Mouse (Mus musculus): ENCODE results near the gene Mgll.

Gene Mgll

GRCm38 (mm10) chr6:88724313-88725195 is at the start of gene Mgll:
Mgll (plus strand) TSS chr6:88724412.
- no peak for DNase-seq (ENCODE audit: low read depth)

GRCm38 (mm10) chr6:88675815-88676214 is 48.4 kb upstream of the Mgll start:
- DNase-seq (ENCODE audit: low read depth) = no peak

DNA sequence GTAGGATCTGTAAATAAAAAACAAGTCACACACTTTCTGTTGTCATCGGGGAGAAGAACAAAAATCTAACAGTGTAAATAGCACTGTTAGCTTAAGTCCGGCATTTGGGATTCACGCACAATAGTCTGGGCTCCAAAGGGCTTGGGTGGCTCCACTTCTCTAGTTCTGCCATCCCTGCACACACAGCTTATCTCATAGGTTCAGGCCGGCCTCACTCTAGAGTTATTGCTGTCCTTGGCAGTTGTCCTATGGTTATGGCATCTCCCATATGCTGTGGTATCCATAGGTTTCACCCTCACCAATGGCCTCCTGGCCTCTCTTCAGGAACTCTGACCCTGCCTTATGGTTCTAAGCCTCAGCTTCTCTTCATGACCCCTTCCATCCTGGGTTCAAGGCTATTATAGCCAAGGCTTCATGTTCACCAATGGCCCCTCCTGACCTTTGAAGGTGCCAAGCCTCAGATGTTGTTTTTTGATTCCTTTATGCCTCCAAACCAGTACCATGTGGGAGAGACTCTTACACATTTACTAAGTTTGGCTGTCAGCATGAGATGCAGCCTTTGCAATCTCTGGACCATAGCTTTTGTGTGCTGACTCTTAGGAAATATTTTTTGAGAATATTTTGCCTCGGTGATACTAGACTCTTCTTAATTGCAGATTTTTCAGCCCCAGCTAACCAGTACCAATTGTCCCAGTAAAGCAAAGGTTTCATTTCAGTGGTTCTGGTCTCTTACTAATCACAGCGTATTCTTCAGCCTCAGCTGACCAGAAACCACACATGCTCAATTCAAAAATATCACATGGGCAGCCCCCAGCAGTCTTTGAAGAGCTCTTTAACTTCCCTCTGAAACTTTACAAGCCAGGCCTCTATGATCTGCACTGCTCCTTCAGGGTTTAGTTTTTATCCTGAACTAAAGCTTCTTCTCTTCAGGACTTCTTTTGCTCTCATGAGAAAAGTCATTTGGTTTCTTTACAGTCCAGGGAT is 47.2 kb upstream of the Mgll start:
- no peak for DNase-seq (ENCODE audit: low read depth)

DNA sequence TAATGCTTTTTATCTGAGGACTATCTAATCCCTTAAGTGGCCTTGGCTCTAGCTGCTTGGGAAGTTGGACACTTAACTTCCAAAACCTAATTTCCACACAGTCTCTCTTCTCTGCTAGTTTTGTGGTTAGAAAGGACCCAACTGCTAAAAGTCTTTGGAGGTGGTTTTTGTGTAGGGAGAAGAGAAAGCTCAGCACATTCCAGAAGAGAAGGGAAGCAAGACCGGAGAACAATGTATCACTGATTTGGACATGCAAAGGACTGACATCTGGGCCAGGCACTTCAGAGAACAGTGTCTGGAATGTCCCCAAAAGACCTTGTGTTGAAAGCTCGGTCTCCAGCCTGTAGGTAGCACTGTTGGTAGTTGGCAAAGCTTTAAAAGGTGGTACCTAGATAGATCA is 46.5 kb upstream of the Mgll start:
- no peak for DNase-seq (ENCODE audit: low read depth)

DNA sequence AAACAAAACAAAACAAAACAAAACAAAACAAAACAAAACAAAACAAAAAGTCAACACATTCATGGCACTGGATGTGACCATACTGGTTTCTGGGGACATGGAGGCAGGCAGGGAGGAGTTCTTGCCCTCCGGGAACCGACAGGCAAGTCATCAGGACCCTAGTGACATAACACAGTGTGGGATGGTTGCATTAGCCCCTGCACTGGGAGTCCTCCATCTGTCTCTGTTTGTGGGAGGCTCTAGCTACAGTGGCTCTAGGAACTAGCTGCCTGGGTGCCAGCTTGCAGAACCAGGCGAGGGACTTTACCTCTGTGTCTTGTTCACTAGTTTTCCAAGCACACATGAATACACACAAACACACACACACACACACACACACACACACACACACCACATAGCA is 43.2 kb upstream of the Mgll start:
- no peak for DNase-seq (ENCODE audit: low read depth)

DNA sequence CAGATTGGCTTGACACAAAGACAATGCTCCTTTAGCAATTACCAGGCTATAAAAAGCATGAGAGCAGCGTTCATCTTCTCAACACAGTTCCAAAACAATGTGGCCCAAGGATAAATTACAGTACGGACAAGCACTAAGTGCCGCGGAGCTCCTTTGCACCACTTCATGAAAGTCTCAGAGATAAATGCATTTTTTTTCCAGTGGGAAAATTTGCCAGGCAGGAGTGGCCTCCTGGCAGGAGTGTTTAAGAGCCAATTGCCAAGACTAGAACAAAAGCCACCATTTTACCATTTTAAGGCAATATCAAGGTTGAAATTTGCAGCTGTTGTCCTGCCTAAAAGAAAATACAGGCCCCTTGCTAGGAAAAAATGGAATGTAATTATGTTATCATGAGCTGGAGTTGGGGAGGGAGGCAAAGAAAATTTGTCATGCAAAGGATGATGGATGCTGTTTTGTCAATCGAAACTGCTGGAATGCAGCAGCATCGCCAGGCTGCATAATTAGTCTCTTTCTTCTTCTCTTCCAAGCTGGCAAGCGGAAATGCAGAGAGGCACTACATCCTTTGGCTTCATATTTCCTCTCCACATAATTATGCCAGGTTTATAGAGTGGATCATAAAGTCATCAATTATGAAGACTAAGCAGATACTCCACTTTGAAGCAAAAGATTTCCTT is 40.7 kb upstream of the Mgll start:
- no peak for DNase-seq (ENCODE audit: low read depth)

GRCm38 (mm10) chr6:88688171-88688570 is 36.0 kb upstream of the Mgll start:
- no peak for DNase-seq (ENCODE audit: low read depth)

DNA sequence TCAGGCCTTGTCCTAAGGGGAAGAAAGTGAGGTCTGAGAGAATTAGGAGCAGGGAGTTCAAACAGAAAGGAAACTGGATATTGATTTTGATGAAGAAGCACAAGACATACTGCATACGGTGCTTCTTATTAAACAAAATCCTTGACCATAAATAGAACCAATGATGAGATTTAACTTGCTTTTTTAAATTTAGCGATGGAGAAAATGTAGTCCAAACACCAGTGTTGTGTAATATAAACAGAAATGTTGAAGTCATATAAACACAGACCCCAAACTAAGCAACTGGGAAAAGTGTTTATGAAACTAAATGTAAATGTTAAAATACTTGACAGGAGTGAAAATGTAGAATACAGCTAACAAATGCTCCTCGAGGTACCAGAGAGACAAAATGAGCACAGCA is 35.5 kb upstream of the Mgll start:
- DNase-seq (ENCODE audit: low read depth) = no peak

DNA sequence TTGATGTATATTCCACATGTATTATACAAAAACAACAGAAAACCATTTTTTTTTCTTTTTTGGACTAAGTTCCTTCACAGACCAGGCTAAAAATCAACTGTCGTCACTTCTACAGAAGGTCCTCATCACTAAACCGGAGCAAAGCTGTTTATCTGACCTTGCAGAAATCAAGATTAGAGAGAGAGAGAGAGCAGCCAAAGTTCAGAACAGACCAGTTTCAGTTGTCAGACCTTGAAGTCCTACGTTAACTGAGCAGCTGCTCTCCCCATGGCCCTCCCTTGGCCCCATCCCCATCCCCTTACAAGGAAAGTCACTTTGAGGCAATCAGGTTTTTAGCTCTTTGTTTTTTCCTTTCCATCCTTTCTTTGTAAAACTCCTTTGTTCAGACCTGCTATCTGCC is 34.0 kb upstream of the Mgll start:
- no peak for DNase-seq (ENCODE audit: low read depth)

- no peak for DNase-seq (ENCODE audit: low read depth)
These were observed 32.9 kb upstream of the Mgll start for GRCm38 (mm10) chr6:88691361-88691760.

GRCm38 (mm10) chr6:88702887-88703286 is 21.3 kb upstream of the Mgll start:
- no peak for DNase-seq (ENCODE audit: low read depth)

GRCm38 (mm10) chr6:88703731-88704130 is 20.5 kb upstream of the Mgll start:
- DNase-seq (ENCODE audit: low read depth) = no peak

DNA sequence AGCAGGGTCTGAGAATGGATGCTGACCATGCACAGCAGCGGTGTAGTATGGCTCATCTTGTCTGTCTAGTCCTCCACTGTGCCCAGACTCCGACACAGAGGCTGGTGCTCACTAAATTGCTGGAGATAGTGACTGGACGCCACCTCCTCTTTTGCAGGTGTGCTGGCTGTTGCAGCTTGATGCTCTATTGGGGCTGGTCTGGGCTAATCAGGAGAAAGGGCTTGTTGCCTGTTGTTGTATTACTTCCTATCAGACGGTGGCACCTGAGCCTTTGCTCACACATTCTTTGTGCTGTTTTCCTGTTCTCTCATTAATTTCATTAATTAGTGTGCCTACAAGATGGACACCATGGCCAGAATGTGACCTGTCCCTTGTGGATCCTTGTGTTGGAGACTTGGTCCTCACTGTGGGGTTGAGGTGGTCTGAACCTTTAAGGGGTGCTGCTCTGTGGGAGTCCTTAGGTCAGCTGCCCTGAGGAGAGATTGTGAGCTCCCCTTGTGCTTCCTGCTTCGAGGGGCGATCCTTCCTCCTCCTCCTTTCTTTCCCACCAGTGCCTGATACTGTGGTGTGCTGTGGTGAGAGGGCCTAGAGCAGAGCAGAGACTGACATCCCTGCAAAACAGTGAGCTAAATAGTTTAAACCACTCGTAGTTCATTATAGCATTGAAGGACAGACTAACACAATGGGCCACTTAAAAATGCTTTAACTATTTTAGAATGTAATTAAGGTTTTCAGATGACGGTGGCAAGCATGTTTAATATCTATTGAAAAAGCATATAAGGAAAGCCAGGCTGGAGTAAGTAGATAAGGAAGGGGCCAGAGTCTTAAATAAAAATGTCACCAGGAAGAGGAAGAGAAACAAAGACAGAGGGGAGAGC is 15.6 kb upstream of the Mgll start:
- DNase-seq (ENCODE audit: low read depth) = no peak

- no peak for DNase-seq (ENCODE audit: low read depth)
These were observed 15.0 kb upstream of the Mgll start for GRCm38 (mm10) chr6:88709279-88709575.

GRCm38 (mm10) chr6:88711313-88711712 is 12.9 kb upstream of the Mgll start:
- no peak for DNase-seq (ENCODE audit: low read depth)

DNA sequence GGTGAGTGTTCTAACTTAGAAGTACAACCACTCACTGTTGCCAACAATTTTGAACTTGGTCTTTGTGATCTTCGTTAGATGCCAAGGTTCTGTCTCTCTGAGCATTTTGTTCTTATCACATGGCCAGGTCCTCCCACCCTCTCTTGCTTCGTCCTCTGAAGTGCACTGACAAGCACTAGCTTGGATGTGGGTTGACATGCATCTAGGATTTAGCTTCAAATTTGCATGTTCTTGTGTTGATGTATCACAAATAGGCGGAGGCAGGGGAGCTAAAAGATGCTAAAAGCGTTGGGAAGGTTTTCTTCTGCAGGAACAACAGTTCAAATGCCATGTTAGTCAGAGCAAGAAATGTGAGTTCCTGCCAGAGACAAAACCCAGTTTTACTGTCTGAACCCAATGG is 12.1 kb upstream of the Mgll start:
- DNase-seq (ENCODE audit: low read depth) = no peak

DNA sequence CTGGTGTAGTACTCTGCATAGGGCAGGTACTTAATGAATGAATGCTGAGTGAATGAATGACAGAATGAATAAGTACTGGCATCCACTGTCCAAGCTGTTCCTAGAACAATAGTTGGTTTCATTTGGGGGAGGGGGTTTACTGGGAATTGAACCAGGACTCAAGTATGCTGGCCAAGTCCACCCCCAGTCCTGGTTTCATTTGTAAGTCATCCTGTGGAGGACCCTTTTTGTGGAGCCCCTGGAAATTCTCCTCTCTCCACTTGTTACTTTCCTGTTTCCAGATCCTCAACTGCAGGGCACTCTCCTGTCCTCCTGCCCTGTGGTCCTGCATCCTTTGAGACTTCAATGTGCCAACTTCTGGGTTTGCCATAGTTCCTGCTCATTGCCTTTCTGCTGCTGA is 10.9 kb upstream of the Mgll start:
- DNase-seq (ENCODE audit: low read depth) = no peak

GRCm38 (mm10) chr6:88714200-88714674 is 10.0 kb upstream of the Mgll start:
- DNase-seq (ENCODE audit: low read depth) = peak; percentile 3

- DNase-seq (ENCODE audit: low read depth) = no peak
These were observed 8.8 kb upstream of the Mgll start for GRCm38 (mm10) chr6:88715378-88715781.

- no peak for DNase-seq (ENCODE audit: low read depth)
These were observed 8.2 kb upstream of the Mgll start for GRCm38 (mm10) chr6:88715966-88716365.

Data from 416B (cell line).